10 mouse cellular contexts compared by ENCODE assay signal in the genomic region with DNA sequence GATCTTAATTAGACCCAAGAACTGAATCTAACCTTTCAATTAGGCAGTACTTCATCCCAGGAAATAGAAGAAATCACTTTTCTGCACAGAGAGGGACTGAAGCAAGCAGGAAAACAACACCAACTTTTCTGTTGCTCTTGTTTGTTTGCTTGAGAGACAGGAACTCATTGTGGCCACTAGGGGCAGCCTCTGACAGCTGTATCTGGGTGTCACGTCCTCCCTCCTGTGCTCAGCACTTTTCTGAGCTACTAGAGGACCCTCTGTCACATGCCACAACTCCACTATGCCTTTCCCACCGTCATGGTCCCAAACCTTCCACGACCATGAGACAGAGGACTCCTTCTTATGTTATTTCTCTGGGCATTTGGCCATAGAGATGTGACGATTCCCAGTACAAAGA.
DNase-seq lines count a peak whose midpoint lies in the region; ATAC-seq and TF ChIP-seq lines count a peak whose summit lies in the region.
"Had no signal": no experiment of that assay in that cellular context is flagged by ENCODE, and none has a peak within 500 bp of the region (broad histone marks: within the 10 kb centered on the region; RNA-seq: fewer than 3 reads in every experiment).

No protein-coding gene starts in this region.

- H3K4me2 ChIP-seq in midbrain, embryonic 11.5 days, result no peak overlapping the region
- H3K4me2 ChIP-seq: hindbrain, embryonic 15.5 days; neural tube, embryonic 13.5 days had no signal

- ATAC-seq in midbrain, embryonic 11.5 days (ENCODE audit: low FRiP score), result no peak

- H3K27ac ChIP-seq in midbrain, embryonic 10.5 days (replicated peaks), result peak overlapping the region; percentile 94
- H3K27ac ChIP-seq in midbrain, embryonic 11.5 days (ENCODE audit: low read depth, low read length), result no peak overlapping the region
- no peak overlapping the region for H3K27ac ChIP-seq in thymus, adult 2 months (ENCODE audit: control insufficient read depth, insufficient read depth, low read length)
- H3K27ac ChIP-seq: hindbrain, embryonic 15.5 days; neural tube, embryonic 13.5 days had no signal

- no peaks in the 10 kb centered on the region for H3K27me3 ChIP-seq in midbrain, embryonic 10.5 days (ENCODE audit: low read depth, poor library complexity, severe bottlenecking)
- H3K27me3 ChIP-seq in midbrain, embryonic 11.5 days (ENCODE audit: control insufficient read depth, insufficient read depth, low read length), result no peaks in the 10 kb centered on the region
- H3K27me3 ChIP-seq in thymus, adult 2 months (ENCODE audit: control insufficient read depth, insufficient read depth, low read length), result no peaks in the 10 kb centered on the region
- H3K27me3 ChIP-seq: hindbrain, embryonic 15.5 days; neural tube, embryonic 13.5 days had no signal

- H3K36me3 ChIP-seq in midbrain, embryonic 10.5 days, result no peaks in the 10 kb centered on the region
- H3K36me3 ChIP-seq in midbrain, embryonic 11.5 days (ENCODE audit: control insufficient read depth, insufficient read depth, low read length), result no peaks in the 10 kb centered on the region
- no peaks in the 10 kb centered on the region for H3K36me3 ChIP-seq in thymus, adult 2 months (ENCODE audit: control insufficient read depth, insufficient read depth, low read length)
- H3K36me3 ChIP-seq: hindbrain, embryonic 15.5 days; neural tube, embryonic 13.5 days had no signal

- peaks cover 75% of the 10 kb centered on the region for H3K4me1 ChIP-seq in midbrain, embryonic 10.5 days
- H3K4me1 ChIP-seq in midbrain, embryonic 11.5 days (ENCODE audit: control insufficient read depth, insufficient read depth, low read length), result peaks cover 38% of the 10 kb centered on the region
- H3K4me1 ChIP-seq in lung, adult 2 months (ENCODE audit: control insufficient read depth, insufficient read depth, low read length), result no peaks in the 10 kb centered on the region
- H3K4me1 ChIP-seq in thymus, adult 2 months (replicated peaks; ENCODE audit: control insufficient read depth, insufficient read depth, low read length), result peaks cover 8% of the 10 kb centered on the region

- no peaks in the 10 kb centered on the region for H3K9me3 ChIP-seq in midbrain, embryonic 10.5 days (replicated peaks)
- H3K9me3 ChIP-seq in midbrain, embryonic 11.5 days (ENCODE audit: control insufficient read depth, low read length), result no peaks in the 10 kb centered on the region
- H3K9me3 ChIP-seq: hindbrain, embryonic 15.5 days; neural tube, embryonic 13.5 days had no signal

- peak; percentile 71 for DNase-seq in embryo, embryonic 10 days (ENCODE audit: low spot score)
- DNase-seq in embryo, embryonic 9.5 days (ENCODE audit: extremely low spot score), result no peak
- DNase-seq in midbrain, embryonic 10.5 days (ENCODE audit: low spot score), result no peak
- DNase-seq in midbrain, embryonic 11.5 days (ENCODE audit: low spot score, missing footprints), result no peak
- peak; percentile 70 for DNase-seq in embryo, embryonic 10.5 days (ENCODE audit: low spot score)
- no peak for DNase-seq in lung, adult 2 months
- peak; percentile 63 for DNase-seq in thymus, adult 2 months
- DNase-seq in ovary, postnatal 14 days (ENCODE audit: low spot score), result no peak

- TF ChIP-seq POLR2A in lung, adult 2 months (IDR thresholded peaks at IDR 0.05; ENCODE audit: borderline replicate concordance, extremely low read depth, low read depth, low read length), result no peak
- no peak for TF ChIP-seq POLR2A in thymus, adult 2 months (IDR thresholded peaks at IDR 0.05; ENCODE audit: control insufficient read depth, extremely low read depth, insufficient read depth, low read length, poor library complexity)

- no peak overlapping the region for H3K9ac ChIP-seq in midbrain, embryonic 11.5 days (ENCODE audit: low read length)
- H3K9ac ChIP-seq: hindbrain, embryonic 15.5 days; neural tube, embryonic 13.5 days had no signal

- TF ChIP-seq CTCF in lung, adult 2 months (IDR thresholded peaks at IDR 0.05; ENCODE audit: insufficient read depth, low read length), result peak; percentile 91
- TF ChIP-seq CTCF in thymus, adult 2 months (IDR thresholded peaks at IDR 0.05; ENCODE audit: borderline replicate concordance, control insufficient read depth, extremely low read depth, insufficient read depth, low read length, poor library complexity), result peak; percentile 46; the same call in 1 of the 2 replicates

- no peak overlapping the region for H3K4me3 ChIP-seq in midbrain, embryonic 10.5 days
- no peak overlapping the region for H3K4me3 ChIP-seq in midbrain, embryonic 11.5 days (ENCODE audit: low read depth, low read length)
- no peak overlapping the region for H3K4me3 ChIP-seq in lung, adult 2 months (replicated peaks; ENCODE audit: extremely low read depth, low read depth, low read length)
- H3K4me3 ChIP-seq in thymus, adult 2 months (ENCODE audit: control insufficient read depth, insufficient read depth, low read length), result no peak overlapping the region
- H3K4me3 ChIP-seq: hindbrain, embryonic 15.5 days; neural tube, embryonic 13.5 days had no signal

- WGBS in midbrain, embryonic 10.5 days, result 48% methylated on average over 4 of the region's 4 CpGs
- 42% methylated on average over 4 of the region's 4 CpGs for WGBS in midbrain, embryonic 11.5 days
- WGBS in lung, adult 2 months, result 31% methylated on average over 4 of the region's 4 CpGs
- WGBS in thymus, adult 2 months, result 37% methylated on average over 4 of the region's 4 CpGs

Comparison
In these comparisons a context has a peak if more than half of its experiments do, and no peak if none do; other contexts are left out.
1. DNase-seq: peak in embryo, embryonic 10 days (single experiment), embryo, embryonic 10.5 days (single experiment) and thymus, adult 2 months (single experiment); none in embryo, embryonic 9.5 days (single experiment), midbrain, embryonic 10.5 days (single experiment), midbrain, embryonic 11.5 days (single experiment), lung, adult 2 months (single experiment) and ovary, postnatal 14 days (single experiment).